Mouse (Mus musculus) right cerebral cortex, postnatal 36 days (tissue): ENCODE data around the gene Islr.

Experiments
- DNase-seq, 2 experiments: peaks; one replicate each; pipeline ENCODE4 v3.0.0; 2022; ENCODE audit warnings: low spot score in 2 of 2, mixed read lengths in 1 of 2

The Islr gene

GRCm38 (mm10) chr9:58150733-58151361 lies 53.3 kb downstream of the Islr start:
- DNase-seq, result no peak

GRCm38 (mm10) chr9:58148806-58149205 lies 55.3 kb downstream of the Islr start:
- no peak for DNase-seq

GRCm38 (mm10) chr9:58145417-58145816 lies 58.7 kb downstream of the Islr start:
- no peak for DNase-seq

GRCm38 (mm10) chr9:58144664-58145063 lies 59.4 kb downstream of the Islr start:
- no peak for DNase-seq

GRCm38 (mm10) chr9:58143419-58143818 lies 60.7 kb downstream of the Islr start:
- DNase-seq, result no peak

- peak in 1 of 2 experiments; percentile 38 for DNase-seq
Measured at GRCm38 (mm10) chr9:58139947-58140346, 64.2 kb downstream of the Islr start.

GRCm38 (mm10) chr9:58135921-58136321 lies 68.2 kb downstream of the Islr start:
- no peak for DNase-seq

GRCm38 (mm10) chr9:58134906-58135305 lies 69.2 kb downstream of the Islr start:
- no peak for DNase-seq

- no peak for DNase-seq
Measured at GRCm38 (mm10) chr9:58133893-58134884, 69.9 kb downstream of the Islr start.

GRCm38 (mm10) chr9:58131735-58132134 lies 72.4 kb downstream of the Islr start:
- DNase-seq, result no peak

GRCm38 (mm10) chr9:58130909-58131308 lies 73.2 kb downstream of the Islr start:
- DNase-seq, result no peak

- no peak for DNase-seq
Measured at GRCm38 (mm10) chr9:58129508-58129907, 74.6 kb downstream of the Islr start.

- no peak for DNase-seq
Measured at GRCm38 (mm10) chr9:58128926-58129413, 75.1 kb downstream of the Islr start.

- no peak for DNase-seq
Measured at GRCm38 (mm10) chr9:58125811-58126210, 78.3 kb downstream of the Islr start.

GRCm38 (mm10) chr9:58125085-58125484 lies 79.0 kb downstream of the Islr start:
- no peak for DNase-seq

GRCm38 (mm10) chr9:58118671-58119070 lies 85.4 kb downstream of the Islr start, which contains the start of gene Ccdc33:
TSS of gene Ccdc33 (minus strand) at chr9:58118823.
- DNase-seq, result no peak

- no peak for DNase-seq
Measured at GRCm38 (mm10) chr9:58116024-58116651, 88.0 kb downstream of the Islr start.

- DNase-seq, result no peak
Measured at GRCm38 (mm10) chr9:58115297-58115925, 88.7 kb downstream of the Islr start.

GRCm38 (mm10) chr9:58114019-58114418 lies 90.1 kb downstream of the Islr start:
- DNase-seq, result no peak

GRCm38 (mm10) chr9:58113279-58113884 lies 90.7 kb downstream of the Islr start:
- DNase-seq, result no peak

- no peak for DNase-seq
Measured at GRCm38 (mm10) chr9:58112866-58113278, 91.2 kb downstream of the Islr start.
